Mouse (Mus musculus) hindbrain, embryonic 15.5 days (tissue): Measurements from ENCODE around the gene Sept9. TPM values are rescaled to one million over a fixed set of nuclear protein-coding genes. Genes with fewer than 3 reads are reported as not detected.

ENCODE experiments used
- ATAC-seq: fragments of 200-750 bp; cut with Nextera tagmentation; 2 replicates; pipeline ENCODE4 v1.8.0; 2017; ENCODE audit warnings: low read depth, moderate number of reproducible peaks, moderate TSS enrichment; ENCODE audit not compliant: low FRiP score
- H3K27ac ChIP-seq: fragments of 300-500 bp; sonication (generic); replicated peaks from 2 replicates; pipeline ENCODE4 v1.5.1; 2015; ENCODE audit warnings: mild to moderate bottlenecking, inconsistent platforms
- H3K27me3 ChIP-seq: fragments of 300-500 bp; sonication (generic); 2 replicates; pipeline ENCODE4 v1.6.1; 2015; ENCODE audit warnings: control low read depth, inconsistent platforms
- H3K36me3 ChIP-seq: fragments of 300-500 bp; sonication (generic); 2 replicates; pipeline ENCODE4 v1.6.1; 2015; ENCODE audit warnings: control low read depth, inconsistent platforms
- H3K4me1 ChIP-seq: fragments of 300-500 bp; sonication (generic); replicated peaks from 2 replicates; pipeline ENCODE4 v1.6.1; 2015; ENCODE audit warnings: control low read depth, inconsistent platforms
- H3K4me2 ChIP-seq: fragments of 300-500 bp; sonication (generic); 2 replicates; pipeline ENCODE4 v1.6.1; 2015; ENCODE audit warnings: moderate library complexity, mild to moderate bottlenecking, inconsistent platforms
- H3K4me3 ChIP-seq: fragments of 300-500 bp; sonication (generic); 2 replicates; pipeline ENCODE4 v1.5.1; 2015; ENCODE audit warnings: mild to moderate bottlenecking, inconsistent platforms
- H3K9ac ChIP-seq: fragments of 300-500 bp; sonication (generic); 2 replicates; pipeline ENCODE4 v1.6.1; 2015; ENCODE audit warnings: inconsistent platforms
- H3K9me3 ChIP-seq: fragments of 300-500 bp; sonication (generic); 2 replicates; pipeline ENCODE4 v1.6.1; 2016; ENCODE audit warnings: control low read depth, inconsistent platforms
- WGBS: fragments of 180-500 bp; shearing (Covaris S2); methylation state at CpG from one replicate; pipeline ENCODE4 v1.1.7; 2015; 5-methylcytosine and 5-hydroxymethylcytosine counted together
- polyA plus RNA-seq: library from polyadenylated mRNA; unstranded; fragments of >200 nt; fragmentation: Nextera tagmentation; extraction: Ambion mirVana; gene quantifications from 2 replicates; pipeline ENCODE4 v1.2.1, GENCODE M21; 2015

The Sept9 gene
- polyA plus RNA-seq, 1 experiment from 2014 or later: 111 TPM

DNA sequence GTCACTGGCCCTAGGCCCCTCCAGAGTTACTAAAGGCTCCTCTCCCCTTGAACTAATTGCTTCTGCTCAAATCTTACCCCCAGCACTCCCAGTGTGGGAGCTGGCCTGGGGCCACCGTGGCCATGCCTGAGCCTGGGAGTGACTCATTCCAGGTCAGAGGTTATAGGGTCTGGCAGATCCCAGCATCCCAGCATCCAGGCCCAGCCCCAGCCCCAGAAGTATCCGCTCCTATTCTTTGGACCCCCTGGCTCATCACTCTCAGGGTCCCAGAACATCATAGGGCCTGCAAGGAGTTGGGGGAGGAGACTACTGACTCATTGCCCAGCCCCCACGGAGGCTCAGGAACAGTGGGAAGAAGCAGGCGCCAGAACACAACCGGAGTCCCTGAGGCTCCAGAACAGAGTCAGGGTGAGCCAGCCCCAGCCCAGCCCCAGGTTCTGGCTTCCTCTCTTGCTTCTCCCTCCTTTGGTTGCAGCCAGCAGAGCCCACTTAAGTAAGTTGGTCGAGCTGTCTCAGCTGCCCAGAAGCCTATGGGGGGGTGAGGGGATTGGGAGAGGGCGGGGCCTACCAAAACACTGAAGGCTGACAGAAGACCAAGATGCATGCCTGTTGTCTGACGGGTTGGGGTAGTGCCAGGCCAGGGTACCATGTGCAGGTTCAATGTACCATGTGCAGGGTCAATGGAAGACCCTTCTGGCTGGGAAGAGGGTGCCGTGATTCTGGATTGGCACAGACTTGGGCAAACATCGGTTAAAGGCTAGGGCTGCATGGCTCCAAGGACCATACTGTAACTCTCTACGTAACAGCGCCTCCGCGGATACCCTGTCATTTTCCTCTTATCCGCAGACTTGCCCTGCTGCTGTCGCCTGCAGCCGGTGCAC lies 132.1 kb downstream of the Sept9 start:
- peak overlapping the region; percentile 94 for H3K27ac ChIP-seq
- WGBS: 2% methylated on average over 17 of the region's 17 CpGs
- peak overlapping the region; percentile 60 for H3K4me3 ChIP-seq
- peak overlapping the region; percentile 67 for H3K4me2 ChIP-seq
- H3K9ac ChIP-seq: peak overlapping the region; percentile 73
- peak; percentile 53 for ATAC-seq
- H3K36me3 ChIP-seq: no peaks in the 10 kb centered on the region
- H3K4me1 ChIP-seq: peaks cover 61% of the 10 kb centered on the region
- no peaks in the 10 kb centered on the region for H3K9me3 ChIP-seq
- H3K27me3 ChIP-seq: no peaks in the 10 kb centered on the region

DNA sequence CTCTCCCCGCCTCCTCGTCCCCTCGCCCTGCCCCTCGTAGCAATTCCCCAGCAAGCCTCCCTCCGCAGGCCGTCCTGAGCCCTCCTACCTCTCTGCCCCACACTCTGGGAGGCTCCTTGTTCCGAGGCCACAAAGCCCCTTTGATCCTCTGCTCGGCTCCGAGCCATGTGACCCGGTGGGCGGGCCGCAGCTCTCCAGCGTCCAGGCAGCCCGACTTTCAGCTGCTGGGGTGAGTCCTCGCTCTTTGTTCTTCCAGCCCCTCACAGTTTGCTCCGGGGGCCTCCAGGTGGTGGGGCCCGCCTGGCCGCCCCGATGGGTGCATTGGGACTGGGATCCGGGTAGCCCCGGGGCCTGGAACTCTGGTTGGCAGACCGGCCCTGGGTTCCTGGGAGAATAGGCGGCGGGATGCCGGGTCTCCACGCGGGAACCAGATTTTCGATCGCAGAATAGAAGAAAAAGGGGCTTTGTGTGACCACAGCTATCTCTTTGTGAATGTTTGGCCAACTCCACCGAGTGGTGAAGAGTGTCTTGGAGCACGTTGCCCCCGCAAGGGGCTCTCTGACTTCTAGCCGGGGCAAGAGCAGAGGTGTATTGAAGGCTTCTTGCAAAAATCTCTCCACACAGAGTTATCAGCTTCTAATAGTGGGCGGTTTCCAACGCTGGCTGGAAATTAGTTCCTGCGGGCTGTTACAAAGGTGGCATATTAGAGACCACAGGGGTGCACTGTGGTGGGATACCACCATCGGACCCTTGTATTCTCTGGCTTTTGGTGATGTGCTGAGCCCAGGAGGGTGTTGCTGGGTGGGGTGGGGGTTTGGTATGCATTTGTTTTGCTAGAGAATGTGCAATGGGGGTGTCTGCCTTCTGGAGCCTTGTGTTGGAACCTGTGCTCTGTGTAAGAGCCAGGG lies 133.0 kb downstream of the Sept9 start:
- Histone ChIP-seq H3K9me3 (no peaks in the 10 kb centered on the region), H3K4me3 (peak overlapping the region; percentile 60), H3K36me3 (no peaks in the 10 kb centered on the region), H3K9ac (peak overlapping the region; percentile 73), H3K27me3 (no peaks in the 10 kb centered on the region), H3K4me1 (peaks cover 54% of the 10 kb centered on the region), H3K27ac (peak overlapping the region; percentile 94), H3K4me2 (peak overlapping the region; percentile 67)
- WGBS: 0% methylated on average over 37 of the region's 37 CpGs
- peak; percentile 90 for ATAC-seq

DNA sequence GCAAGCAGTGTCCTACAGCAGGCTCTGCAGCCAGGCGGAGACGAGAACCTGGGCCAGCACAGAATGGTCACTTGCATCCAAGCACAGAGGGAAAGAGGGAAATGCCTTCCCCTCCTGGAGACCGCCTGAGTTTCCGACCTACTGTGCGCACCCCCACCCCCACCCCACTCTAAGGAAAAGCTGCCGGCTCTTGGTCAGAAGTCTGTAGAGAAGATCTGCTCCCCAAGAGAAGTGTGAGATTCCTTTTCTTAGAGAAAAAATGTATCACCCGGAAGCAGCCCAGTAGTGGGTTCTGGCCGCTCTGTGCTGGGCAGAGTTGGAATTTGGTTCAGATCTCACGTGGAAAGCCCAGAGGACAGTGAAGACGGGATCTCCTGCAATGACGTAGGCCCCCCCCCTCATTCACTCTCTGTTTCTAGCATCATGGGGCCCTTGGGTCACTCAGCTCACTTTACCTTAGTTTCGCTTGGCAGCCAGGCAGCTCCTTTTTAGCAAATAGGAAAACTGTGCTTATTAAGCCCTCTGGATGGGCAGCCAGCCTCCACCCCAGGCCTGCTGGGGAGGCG lies 133.8 kb downstream of the Sept9 start:
- H3K4me1 ChIP-seq: peaks cover 61% of the 10 kb centered on the region
- peak overlapping the region; percentile 60 for H3K4me3 ChIP-seq
- H3K27me3 ChIP-seq: no peaks in the 10 kb centered on the region

DNA sequence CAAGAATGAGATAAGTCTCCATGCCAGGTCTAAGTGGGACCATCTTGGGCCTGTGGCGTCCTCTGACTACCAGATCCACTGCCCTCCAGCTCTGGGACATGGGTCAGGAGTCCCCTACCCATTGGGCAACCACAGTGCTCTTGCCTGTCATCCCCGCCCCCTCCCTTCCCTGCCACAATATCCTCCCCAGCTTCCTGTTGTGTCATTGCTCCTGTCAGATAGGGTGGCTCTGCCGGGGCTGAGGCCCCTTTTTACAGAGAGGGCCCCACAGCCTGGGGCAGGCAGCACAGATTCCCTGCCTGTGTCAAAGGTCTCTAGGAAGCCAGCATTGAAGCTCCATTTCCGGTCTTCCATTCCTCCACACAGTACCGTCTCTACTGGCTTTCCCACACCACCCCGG lies 134.6 kb downstream of the Sept9 start:
- ATAC-seq: no peak
- Histone ChIP-seq H3K4me2 (peak overlapping the region; percentile 67), H3K27me3 (no peaks in the 10 kb centered on the region), H3K9ac (peak overlapping the region; percentile 73; the same call in 1 of the 2 replicates), H3K27ac (peak overlapping the region; percentile 94), H3K36me3 (no peaks in the 10 kb centered on the region), H3K4me1 (peaks cover 69% of the 10 kb centered on the region), H3K9me3 (no peaks in the 10 kb centered on the region), H3K4me3 (peak overlapping the region; percentile 60; the same call in 1 of the 2 replicates)
- 57% methylated on average over 6 of the region's 6 CpGs for WGBS

More for the DNA sequence above, 133.8 kb downstream of the Sept9 start:
- Histone ChIP-seq H3K9me3 (no peaks in the 10 kb centered on the region), H3K4me2 (peak overlapping the region; percentile 67), H3K36me3 (no peaks in the 10 kb centered on the region), H3K9ac (peak overlapping the region; percentile 73), H3K27ac (peak overlapping the region; percentile 94)
- no peak for ATAC-seq
- 14% methylated on average over 13 of the region's 13 CpGs for WGBS

DNA sequence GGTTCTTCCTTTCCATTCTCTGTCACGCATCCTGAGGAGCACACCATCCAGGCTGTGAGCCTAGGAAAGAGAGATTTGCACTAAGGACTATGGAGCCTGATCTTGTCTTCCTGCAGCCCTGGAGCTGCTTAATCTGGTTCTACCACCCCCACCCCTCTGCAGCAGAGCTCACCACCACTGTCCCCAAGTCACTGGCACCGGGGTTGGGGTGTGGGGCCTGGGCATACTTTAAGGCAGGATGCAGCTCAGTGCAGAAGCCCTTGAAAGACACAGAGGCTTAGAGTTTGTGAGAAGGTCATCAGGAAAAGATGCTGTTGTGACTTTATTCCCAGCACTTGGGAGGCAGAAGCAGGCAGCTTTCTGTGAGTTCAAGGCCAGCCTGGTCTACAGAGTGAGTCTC lies 135.7 kb downstream of the Sept9 start:
- H3K9ac ChIP-seq: no peak overlapping the region
- 91% methylated on average over 2 of the region's 2 CpGs for WGBS
- no peak for ATAC-seq
- H3K27ac ChIP-seq: no peak overlapping the region; the same call in 1 of the 2 replicates
- no peak overlapping the region for H3K4me3 ChIP-seq
- peaks cover 78% of the 10 kb centered on the region for H3K4me1 ChIP-seq
- H3K36me3 ChIP-seq: no peaks in the 10 kb centered on the region
- peak overlapping the region; percentile 67; the same call in 1 of the 2 replicates for H3K4me2 ChIP-seq
- H3K27me3 ChIP-seq: no peaks in the 10 kb centered on the region
- H3K9me3 ChIP-seq: no peaks in the 10 kb centered on the region

DNA sequence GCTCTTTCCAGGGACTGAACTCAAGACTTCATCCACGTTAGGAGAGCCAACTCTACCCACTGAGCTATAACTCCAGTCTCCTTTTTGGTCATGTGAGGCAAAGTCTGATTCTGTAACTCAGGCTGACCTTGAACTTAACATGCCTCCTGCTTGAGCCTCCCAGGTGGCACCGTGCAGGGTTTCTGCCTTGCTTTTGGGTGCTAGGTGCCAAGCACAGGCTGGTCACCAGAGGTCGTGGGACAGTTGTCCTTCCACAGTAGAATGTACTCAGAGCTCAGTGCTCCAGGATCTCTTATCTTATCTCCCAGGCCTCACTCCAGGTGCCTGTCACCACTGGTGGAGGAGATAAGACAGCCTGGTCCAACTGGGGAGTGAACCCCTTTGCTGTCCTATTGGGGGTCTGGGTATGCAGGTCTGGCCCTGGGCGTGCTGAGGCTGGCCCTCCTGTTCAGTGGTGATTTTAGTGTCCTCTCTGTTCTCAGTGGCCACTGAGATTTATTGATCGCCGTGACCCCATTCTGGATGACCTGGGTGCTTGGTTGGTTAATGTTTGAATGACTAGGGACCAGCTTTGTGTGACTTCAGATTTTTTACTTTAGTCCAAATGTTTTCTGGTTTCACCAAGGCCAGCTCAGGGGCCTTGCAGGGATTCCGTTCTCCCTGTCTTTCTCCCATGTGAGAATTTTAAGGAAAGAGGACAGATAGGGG lies 136.8 kb downstream of the Sept9 start:
- no peak overlapping the region for H3K4me3 ChIP-seq
- WGBS: 92% methylated on average over 7 of the region's 7 CpGs
- H3K9me3 ChIP-seq: no peaks in the 10 kb centered on the region
- peaks cover 77% of the 10 kb centered on the region for H3K4me1 ChIP-seq
- no peak overlapping the region for H3K9ac ChIP-seq
- no peak overlapping the region for H3K4me2 ChIP-seq
- no peak for ATAC-seq
- H3K36me3 ChIP-seq: no peaks in the 10 kb centered on the region
- no peak overlapping the region for H3K27ac ChIP-seq
- no peaks in the 10 kb centered on the region for H3K27me3 ChIP-seq

DNA sequence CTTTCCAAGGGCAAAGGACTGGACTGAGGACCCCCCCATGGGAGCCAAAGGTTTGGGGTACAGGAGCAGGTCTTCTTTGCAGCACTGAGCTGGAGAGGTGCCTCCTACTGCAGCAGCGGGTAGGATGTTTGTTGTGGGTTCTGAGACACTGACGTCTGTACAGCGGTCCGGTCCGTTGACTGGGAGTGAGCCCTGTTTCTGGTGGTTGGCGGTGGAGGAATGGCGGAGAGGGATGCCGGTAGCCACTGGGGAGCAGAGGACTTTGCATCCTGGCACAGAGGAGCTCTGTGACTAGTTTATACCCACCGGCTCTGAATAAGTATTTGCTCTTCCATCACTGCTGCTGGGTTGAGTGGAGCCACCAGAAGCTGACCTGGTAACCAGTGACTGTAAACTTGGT lies 138.3 kb downstream of the Sept9 start:
- Histone ChIP-seq H3K9ac (no peak overlapping the region), H3K27ac (no peak overlapping the region), H3K4me2 (no peak overlapping the region), H3K9me3 (no peaks in the 10 kb centered on the region), H3K27me3 (no peaks in the 10 kb centered on the region), H3K4me1 (peaks cover 80% of the 10 kb centered on the region), H3K4me3 (no peak overlapping the region), H3K36me3 (no peaks in the 10 kb centered on the region)
- 89% methylated on average over 9 of the region's 9 CpGs for WGBS
- no peak for ATAC-seq

DNA sequence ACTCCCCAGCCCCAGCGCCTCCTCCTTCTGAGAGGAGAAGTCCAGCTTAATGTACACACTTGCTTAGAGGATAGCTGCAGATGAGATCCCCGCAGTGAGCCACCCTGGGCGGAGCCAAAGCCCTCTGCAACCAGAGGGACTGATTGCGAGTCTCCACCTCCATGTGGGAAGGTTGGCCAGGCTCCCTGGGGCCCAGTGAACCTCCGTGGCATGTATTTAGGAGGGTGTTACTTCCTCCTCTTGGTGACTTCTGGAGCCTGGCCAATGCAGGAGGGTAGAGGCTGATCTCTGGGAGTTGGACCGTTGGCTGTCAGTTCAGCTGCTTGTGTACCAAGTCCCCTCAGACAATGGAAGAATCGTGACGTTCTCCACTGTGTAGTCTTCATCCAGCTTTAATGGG lies 139.0 kb downstream of the Sept9 start:
- no peaks in the 10 kb centered on the region for H3K36me3 ChIP-seq
- H3K27ac ChIP-seq: 0 out of 2 replicates have a peak overlapping the region, but pooled peaks have one; percentile 49
- peaks cover 80% of the 10 kb centered on the region for H3K4me1 ChIP-seq
- H3K9me3 ChIP-seq: no peaks in the 10 kb centered on the region
- no peaks in the 10 kb centered on the region for H3K27me3 ChIP-seq
- H3K4me3 ChIP-seq: no peak overlapping the region
- WGBS: 56% methylated on average over 8 of the region's 8 CpGs
- no peak overlapping the region for H3K9ac ChIP-seq
- H3K4me2 ChIP-seq: no peak overlapping the region
- no peak for ATAC-seq

DNA sequence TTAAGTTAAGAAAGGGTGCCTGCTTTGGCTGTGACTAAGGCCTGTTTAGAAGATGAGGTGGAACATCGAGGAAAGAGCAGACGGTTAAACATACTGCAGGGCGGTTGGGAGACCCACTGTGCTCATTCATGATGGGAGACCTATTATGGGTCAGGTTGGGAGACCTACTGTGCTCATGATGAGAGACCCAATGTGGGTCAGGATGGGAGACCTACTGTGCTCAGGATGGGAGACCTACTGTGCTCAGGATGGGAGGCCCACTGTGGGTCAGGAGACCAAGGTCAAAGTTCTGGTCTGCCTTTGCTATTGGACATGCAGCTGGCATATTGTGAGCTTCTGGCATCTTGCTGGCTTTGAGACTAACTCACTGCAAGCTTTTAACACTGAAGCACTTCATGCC lies 139.6 kb downstream of the Sept9 start:
- no peak overlapping the region for H3K4me2 ChIP-seq
- H3K9me3 ChIP-seq: no peaks in the 10 kb centered on the region
- ATAC-seq: no peak
- no peaks in the 10 kb centered on the region for H3K27me3 ChIP-seq
- H3K9ac ChIP-seq: no peak overlapping the region
- H3K4me3 ChIP-seq: no peak overlapping the region
- 92% methylated on average over 3 of the region's 3 CpGs for WGBS
- H3K4me1 ChIP-seq: peaks cover 80% of the 10 kb centered on the region
- no peaks in the 10 kb centered on the region for H3K36me3 ChIP-seq
- 0 out of 2 replicates have a peak overlapping the region, but pooled peaks have one; percentile 49 for H3K27ac ChIP-seq

DNA sequence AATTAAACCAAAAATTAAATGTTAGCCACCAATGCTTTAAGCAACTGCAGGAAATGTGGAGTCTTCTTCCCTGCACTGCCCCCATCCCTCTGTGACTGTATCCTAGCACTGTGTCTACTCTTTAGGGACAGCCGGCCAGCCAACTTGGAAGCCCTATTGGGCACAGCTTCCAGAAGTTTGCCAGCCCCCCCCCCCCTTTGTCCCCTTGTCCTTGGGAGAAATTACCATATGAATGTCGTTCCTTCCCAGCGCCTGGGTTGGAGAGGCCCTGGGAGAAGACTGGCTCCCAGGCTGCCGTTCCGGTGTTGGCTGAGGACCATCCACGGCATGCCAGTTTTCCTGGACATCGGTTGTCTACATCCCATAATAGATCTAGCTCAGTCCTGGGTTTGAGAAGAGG lies 141.8 kb downstream of the Sept9 start:
- H3K9ac ChIP-seq: no peak overlapping the region

DNA sequence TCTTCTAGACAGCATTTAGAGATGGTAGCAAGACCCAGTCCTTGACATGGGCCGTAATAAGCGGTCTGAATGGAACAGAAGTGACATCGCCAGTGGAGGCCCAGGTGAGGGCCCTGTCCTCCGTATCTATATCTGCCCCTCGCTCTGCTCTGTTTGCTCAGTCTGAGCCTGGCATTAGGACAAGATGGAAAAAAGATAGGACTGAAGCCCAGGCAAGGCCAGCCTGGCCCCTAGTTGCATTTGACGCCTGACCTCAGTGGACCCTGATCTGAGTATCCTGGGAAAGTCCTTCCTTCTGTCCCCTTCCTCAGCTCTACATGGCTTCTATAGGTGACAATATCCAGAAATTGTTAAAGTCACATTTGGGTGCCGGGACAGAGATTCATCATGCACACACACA lies 142.6 kb downstream of the Sept9 start:
- WGBS: 93% methylated on average over 7 of the region's 7 CpGs
- no peak for ATAC-seq
- Histone ChIP-seq H3K9ac (no peak overlapping the region), H3K4me2 (no peak overlapping the region), H3K9me3 (no peaks in the 10 kb centered on the region), H3K27ac (peak overlapping the region; percentile 72), H3K36me3 (no peaks in the 10 kb centered on the region), H3K27me3 (no peaks in the 10 kb centered on the region), H3K4me3 (no peak overlapping the region), H3K4me1 (peaks cover 89% of the 10 kb centered on the region)

More for the DNA sequence above, 141.8 kb downstream of the Sept9 start:
- H3K4me1 ChIP-seq: peaks cover 83% of the 10 kb centered on the region
- 9% methylated on average over 7 of the region's 7 CpGs for WGBS
- H3K27me3 ChIP-seq: no peaks in the 10 kb centered on the region
- H3K9me3 ChIP-seq: no peaks in the 10 kb centered on the region
- no peak overlapping the region for H3K4me3 ChIP-seq
- peak; percentile 65 for ATAC-seq
- no peak overlapping the region for H3K4me2 ChIP-seq
- no peaks in the 10 kb centered on the region for H3K36me3 ChIP-seq
- H3K27ac ChIP-seq: peak overlapping the region; percentile 72
